In the genomic region with DNA sequence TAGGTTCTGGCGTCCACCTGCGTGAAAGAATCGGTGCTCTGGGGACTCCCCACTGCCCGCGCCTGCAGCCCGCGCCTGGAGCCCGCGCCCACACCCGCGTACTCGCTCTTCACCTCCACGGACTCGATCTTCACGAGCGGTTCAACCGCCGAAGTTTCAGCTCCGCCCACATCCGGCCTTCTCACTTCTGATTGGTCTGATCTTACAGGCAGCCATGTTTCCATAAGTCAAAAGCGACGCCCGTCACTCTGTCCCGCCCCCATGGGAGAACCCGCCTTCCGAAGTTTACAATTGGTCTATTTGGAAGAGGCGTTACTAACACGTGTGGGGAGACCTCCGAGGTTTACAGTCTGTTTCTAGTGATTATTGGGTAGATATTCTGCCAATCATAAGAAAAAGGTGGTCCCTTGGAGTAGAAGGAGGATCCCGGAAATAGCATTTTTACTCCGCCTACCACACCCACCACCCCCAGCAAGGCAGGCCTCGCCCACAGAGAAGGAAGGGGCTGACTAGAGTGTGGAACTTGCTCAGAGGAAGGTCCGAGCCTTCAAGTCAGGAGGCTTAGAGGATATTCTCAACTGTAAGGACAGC, we compare ENCODE assay signal across 8 mouse cellular contexts. TPM values are rescaled to one million over a fixed set of nuclear protein-coding genes. Genes with fewer than 3 reads are reported as not detected.
DNase-seq lines count a peak whose midpoint lies in the region; ATAC-seq and TF ChIP-seq lines count a peak whose summit lies in the region.

A gene (minus strand): TSS at position 175 of the 591 bp plus-strand sequence.

- H3K27ac ChIP-seq in heart, embryonic 11.5 days (ENCODE audit: low read depth, low read length): no peak within 1 kb of the TSS
- no peak within 1 kb of the TSS for H3K27ac ChIP-seq in kidney, embryonic 16.5 days (ENCODE audit: low read length)
- 0 out of 2 replicates have a peak within 1 kb of the TSS, but pooled peaks have one; percentile 7 for H3K27ac ChIP-seq in liver, adult 2 months (replicated peaks; ENCODE audit: insufficient read depth, low read depth, low read length)

- H3K27me3 ChIP-seq in C2C12 (ENCODE audit: control insufficient read depth, insufficient read depth, insufficient read length) (no peaks in the 10 kb centered on the region), myocyte (ENCODE audit: control insufficient read depth, insufficient read depth, insufficient read length) (no peaks in the 10 kb centered on the region)
- H3K27me3 ChIP-seq in erythroblast, embryonic 14.5 days (ENCODE audit: control insufficient read depth): peaks cover 5% of the 10 kb centered on the region; the same call in 1 of the 2 replicates
- no peaks in the 10 kb centered on the region for H3K27me3 ChIP-seq in heart, embryonic 11.5 days (ENCODE audit: control insufficient read depth, insufficient read depth, low read length)
- no peaks in the 10 kb centered on the region for H3K27me3 ChIP-seq in kidney, embryonic 16.5 days (ENCODE audit: insufficient read depth, low read length)
- H3K27me3 ChIP-seq in liver, adult 2 months (ENCODE audit: control insufficient read depth, insufficient read depth, low read length): no peaks in the 10 kb centered on the region
- H3K27me3 ChIP-seq in splenic B cell, adult 2 months (ENCODE audit: control insufficient read depth, insufficient read depth, low read length, poor library complexity, severe bottlenecking): no peaks in the 10 kb centered on the region

- no peak for TF ChIP-seq CTCF in C2C12 (IDR thresholded peaks at IDR 0.05; ENCODE audit: control insufficient read depth, insufficient read depth, insufficient read length)
- no peak for TF ChIP-seq CTCF in brain, embryonic 14.5 days (IDR thresholded peaks at IDR 0.05; ENCODE audit: borderline replicate concordance, extremely low read depth, insufficient read depth, insufficient read length)
- TF ChIP-seq CTCF in liver, adult 2 months (IDR thresholded peaks at IDR 0.05; ENCODE audit: low read depth, low read length): no peak

- no peak for TF ChIP-seq POLR2A in brain, embryonic 14.5 days (IDR thresholded peaks at IDR 0.05; ENCODE audit: borderline replicate concordance, extremely low read depth, insufficient read depth, insufficient read length, poor library complexity, severe bottlenecking)
- TF ChIP-seq POLR2A in liver, adult 2 months (IDR thresholded peaks at IDR 0.05; ENCODE audit: extremely low read depth, insufficient read depth, low read length): peak; percentile 63
- peak; percentile 67 for TF ChIP-seq POLR2A in myocyte (IDR thresholded peaks at IDR 0.05; ENCODE audit: insufficient read length, low read depth)

- peak; percentile 99 for ATAC-seq in heart, embryonic 11.5 days (replicated peaks; ENCODE audit: insufficient number of reproducible peaks, low FRiP score, low TSS enrichment)
- peak; percentile 99 for ATAC-seq in kidney, embryonic 16.5 days (ENCODE audit: low FRiP score, low TSS enrichment)

- no peaks in the 10 kb centered on the region for H3K9me3 ChIP-seq in erythroblast, embryonic 14.5 days (ENCODE audit: control insufficient read depth, low read length)
- H3K9me3 ChIP-seq in heart, embryonic 11.5 days (replicated peaks; ENCODE audit: control insufficient read depth, low read length): no peaks in the 10 kb centered on the region
- H3K9me3 ChIP-seq in kidney, embryonic 16.5 days (ENCODE audit: low read length): no peaks in the 10 kb centered on the region

- H3K79me3 ChIP-seq in C2C12 (ENCODE audit: low read depth): no peaks in the 10 kb centered on the region

- peak within 1 kb of the TSS; percentile 74 for H3K4me2 ChIP-seq in heart, embryonic 11.5 days
- peak within 1 kb of the TSS; percentile 83 for H3K4me2 ChIP-seq in kidney, embryonic 16.5 days (replicated peaks; ENCODE audit: low read depth, low read length)
- H3K4me2 ChIP-seq in myocyte (ENCODE audit: low read depth): peak within 1 kb of the TSS; percentile 79

- H3K4me1 ChIP-seq in erythroblast, embryonic 14.5 days (ENCODE audit: control insufficient read depth): peaks cover 29% of the 10 kb centered on the region
- H3K4me1 ChIP-seq in heart, embryonic 11.5 days (ENCODE audit: control insufficient read depth, insufficient read depth, low read length): peaks cover 6% of the 10 kb centered on the region
- H3K4me1 ChIP-seq in kidney, embryonic 16.5 days (ENCODE audit: insufficient read depth, low read length): peaks cover 16% of the 10 kb centered on the region
- H3K4me1 ChIP-seq in liver, adult 2 months (ENCODE audit: control insufficient read depth, insufficient read depth, low read length): peaks cover 3% of the 10 kb centered on the region; the same call in 1 of the 2 replicates

- peak within 1 kb of the TSS; percentile 77 for H3K9ac ChIP-seq in heart, embryonic 11.5 days (ENCODE audit: low read depth, low read length)
- peak within 1 kb of the TSS; percentile 85 for H3K9ac ChIP-seq in kidney, embryonic 16.5 days (replicated peaks; ENCODE audit: low read length)
- peak within 1 kb of the TSS; percentile 75 for H3K9ac ChIP-seq in liver, adult 2 months (ENCODE audit: low read depth, low read length)

- H3K36me3 ChIP-seq in C2C12 (ENCODE audit: control insufficient read depth, insufficient read depth) (no peaks in the 10 kb centered on the region), myocyte (ENCODE audit: control insufficient read depth, insufficient read depth) (no peaks in the 10 kb centered on the region)
- H3K36me3 ChIP-seq in erythroblast, embryonic 14.5 days (ENCODE audit: control insufficient read depth): peaks cover 8% of the 10 kb centered on the region
- no peaks in the 10 kb centered on the region for H3K36me3 ChIP-seq in heart, embryonic 11.5 days (ENCODE audit: control insufficient read depth, insufficient read depth, low read length)
- no peaks in the 10 kb centered on the region for H3K36me3 ChIP-seq in kidney, embryonic 16.5 days (ENCODE audit: insufficient read depth, low read length)
- no peaks in the 10 kb centered on the region for H3K36me3 ChIP-seq in liver, adult 2 months (ENCODE audit: control insufficient read depth, insufficient read depth, low read length)
- H3K36me3 ChIP-seq in splenic B cell, adult 2 months (ENCODE audit: control insufficient read depth, insufficient read depth, low read length, poor library complexity, severe bottlenecking): no peaks in the 10 kb centered on the region

- WGBS in heart, embryonic 11.5 days (ENCODE audit: insufficient replicate concordance): under 1% methylated on average over 33 of the region's 33 CpGs
- under 1% methylated on average over 33 of the region's 33 CpGs for WGBS in kidney, embryonic 16.5 days
- WGBS in liver, adult 2 months: under 1% methylated on average over 33 of the region's 33 CpGs

- DNase-seq in brain, embryonic 14.5 days (ENCODE audit: low read depth): peak; percentile 100
- peak; percentile 99 for DNase-seq in liver, adult 2 months (ENCODE audit: extremely low read depth, low read depth, low spot score)
- DNase-seq in splenic B cell, adult 2 months (ENCODE audit: low read depth, low spot score): peak; percentile 99

- H3ac ChIP-seq in C2C12 (ENCODE audit: control insufficient read depth, insufficient read length, low read depth) (peak within 1 kb of the TSS; percentile 70), myocyte (ENCODE audit: control insufficient read depth, insufficient read length) (peak within 1 kb of the TSS; percentile 60)

- peak within 1 kb of the TSS; percentile 51 for H3K4me3 ChIP-seq in C2C12 (ENCODE audit: insufficient read depth, poor library complexity, severe bottlenecking)
- H3K4me3 ChIP-seq in erythroblast, embryonic 14.5 days (replicated peaks): peak within 1 kb of the TSS; percentile 78
- peak within 1 kb of the TSS; percentile 78 for H3K4me3 ChIP-seq in heart, embryonic 11.5 days (ENCODE audit: low read depth, low read length)
- H3K4me3 ChIP-seq in kidney, embryonic 16.5 days (ENCODE audit: low read length): peak within 1 kb of the TSS; percentile 92
- peak within 1 kb of the TSS; percentile 63 for H3K4me3 ChIP-seq in liver, adult 2 months (ENCODE audit: insufficient read depth, low read depth, low read length)
- peak within 1 kb of the TSS; percentile 46 for H3K4me3 ChIP-seq in myocyte

- H3K79me2 ChIP-seq in C2C12 (ENCODE audit: control insufficient read depth, insufficient read depth) (no peaks in the 10 kb centered on the region), myocyte (ENCODE audit: control insufficient read depth, insufficient read depth) (peaks cover 5% of the 10 kb centered on the region)
- H3K79me2 ChIP-seq in liver, adult 2 months (ENCODE audit: control insufficient read depth, insufficient read depth, low read length): peaks cover 3% of the 10 kb centered on the region; the same call in 1 of the 2 replicates

TF ChIP-seq in C2C12, 6 proteins besides CTCF, POLR2A, EP300 and RAD21:
- TF ChIP-seq CEBPB (IDR thresholded peaks at IDR 0.05; ENCODE audit: low read depth) (no peak), USF1 (IDR thresholded peaks at IDR 0.05; ENCODE audit: low read depth) (peak; percentile 78)
TF ChIP-seq in C2C12: peak in this region for 1.

TF ChIP-seq in myocyte, 11 proteins besides CTCF, POLR2A, EP300 and RAD21:
- TF ChIP-seq TCF12 (IDR thresholded peaks at IDR 0.05; ENCODE audit: insufficient read depth, poor library complexity, severe bottlenecking) (no peak), REST (IDR thresholded peaks at IDR 0.05; ENCODE audit: insufficient read depth, insufficient read length) (no peak), CEBPB (IDR thresholded peaks at IDR 0.05; ENCODE audit: insufficient read depth, poor library complexity, severe bottlenecking) (no peak), MYOD1 (IDR thresholded peaks at IDR 0.05; ENCODE audit: control insufficient read depth in 1 of 3, insufficient read length in 2 of 3, low read depth in 2 of 3) (no peak), MYOG (IDR thresholded peaks at IDR 0.05; ENCODE audit: control insufficient read depth in 1 of 3, insufficient read depth in 1 of 3, insufficient read length in 2 of 3, low read depth in 2 of 3) (no peak), TCF3 (IDR thresholded peaks at IDR 0.05; ENCODE audit: insufficient read length, low read depth) (no peak), SRF (IDR thresholded peaks at IDR 0.05; ENCODE audit: control insufficient read depth, insufficient read length, low read depth) (no peak), E2F4 (IDR thresholded peaks at IDR 0.05; ENCODE audit: insufficient read depth) (no peak), POLR2AphosphoS2 (IDR thresholded peaks at IDR 0.05; ENCODE audit: insufficient read length, low read depth) (peak; percentile 53), MAX (IDR thresholded peaks at IDR 0.05; ENCODE audit: low read depth) (no peak), USF1 (IDR thresholded peaks at IDR 0.05; ENCODE audit: low read depth) (peak; percentile 76)

RNA-seq across cellular contexts. Expression of the gene that starts here (rescaled TPM):
- polyA plus RNA-seq in C2C12 (2012; fragmentation: generic; extraction: Trizol) (10.8 TPM), myocyte (2012; fragmentation: generic; extraction: Trizol) (7.7 TPM)
- 26.5 and 33.3 TPM in 2 replicates for polyA plus RNA-seq in brain, embryonic 14.5 days (2012; rRNA removed)
- 3.1 and 4.5 TPM in 2 replicates for polyA plus RNA-seq in erythroblast, embryonic 14.5 days (2012)
- 12.1 and 19.8 TPM in 2 replicates for polyA plus RNA-seq in heart, embryonic 11.5 days (2014; fragmentation: Nextera tagmentation; extraction: Ambion mirVana)
- 30.8 and 31.7 TPM in 2 replicates for polyA plus RNA-seq in kidney, embryonic 16.5 days (2015; fragmentation: Nextera tagmentation; extraction: Ambion mirVana)
- 5.6 and 7.7 TPM in 2 replicates for total RNA-seq in liver, adult 2 months (2014; rRNA removed)
- polyA plus RNA-seq in liver, adult 2 months (2012; rRNA removed): 9.7 and 12.0 TPM in 2 replicates
